Mouse (Mus musculus): Measurements from ENCODE around the gene Shc1.

- no peak for TF ChIP-seq CTCF (IDR thresholded peaks at IDR 0.05; ENCODE audit: control insufficient read depth, insufficient read depth, low read length)
- TF ChIP-seq POLR2A (IDR thresholded peaks at IDR 0.05; ENCODE audit: borderline replicate concordance, control insufficient read depth, low read depth, low read length): no peak
Measured at GRCm38 (mm10) chr3:89377831-89378230, 40.4 kb upstream of the Shc1 start.

All from bone marrow, adult 2 months (tissue).